Comparison of ENCODE assay signal across 8 mouse cellular contexts in genomic region chr3:145576876-145577275, GRCm38 (mm10). TPM values are rescaled to one million over a fixed set of nuclear protein-coding genes. Genes with fewer than 3 reads are reported as not detected.
A peak's percentile ranks its signal among the peaks of the same experiment; 100 is the strongest.
DNase-seq lines count a peak whose midpoint lies in the region; ATAC-seq and TF ChIP-seq lines count a peak whose summit lies in the region.

No protein-coding gene starts in this region.

- no peak for TF ChIP-seq CTCF in C2C12 (IDR thresholded peaks at IDR 0.05; ENCODE audit: control insufficient read depth, insufficient read depth, insufficient read length)
- no peak for TF ChIP-seq CTCF in liver, postnatal 0 days (IDR thresholded peaks at IDR 0.05; ENCODE audit: low read depth)

- no peaks in the 10 kb centered on the region for H3K27me3 ChIP-seq in heart, embryonic 10.5 days (ENCODE audit: insufficient read depth, poor library complexity, severe bottlenecking)
- H3K27me3 ChIP-seq in C2C12 (ENCODE audit: control insufficient read depth, insufficient read depth, insufficient read length), result no peaks in the 10 kb centered on the region
- no peaks in the 10 kb centered on the region for H3K27me3 ChIP-seq in forebrain, embryonic 16.5 days (replicated peaks; ENCODE audit: control insufficient read depth, insufficient read depth, low read length)
- H3K27me3 ChIP-seq in liver, postnatal 0 days (ENCODE audit: insufficient read depth, low read length), result no peaks in the 10 kb centered on the region

- peaks cover 55% of the 10 kb centered on the region for H3K79me3 ChIP-seq in C2C12 (ENCODE audit: low read depth)

- H3K4me2 ChIP-seq in forebrain, embryonic 16.5 days (ENCODE audit: low read length), result peak overlapping the region; percentile 94
- H3K4me2 ChIP-seq in liver, postnatal 0 days (ENCODE audit: low read depth, low read length), result peak overlapping the region; percentile 91

- no peak for DNase-seq in heart, embryonic 10.5 days (ENCODE audit: low spot score)
- DNase-seq in heart, adult 8-10 months (ENCODE audit: low spot score), result no peak
- peak; percentile 18 for DNase-seq in liver, postnatal 0 days
- DNase-seq in adrenal gland, adult 8-10 months, result no peak
- no peak for DNase-seq in left cerebral cortex, adult 18-20 months (ENCODE audit: low spot score in 2 of 2)
- DNase-seq in frontal cortex, postnatal 36 days (ENCODE audit: low spot score in 2 of 2), result no peak

- peak overlapping the region; percentile 74 for H3K9ac ChIP-seq in forebrain, embryonic 16.5 days (replicated peaks; ENCODE audit: low read depth, low read length)
- peak overlapping the region; percentile 65 for H3K9ac ChIP-seq in liver, postnatal 0 days (replicated peaks)

- no peaks in the 10 kb centered on the region for H3K9me3 ChIP-seq in heart, embryonic 10.5 days
- H3K9me3 ChIP-seq in forebrain, embryonic 16.5 days (ENCODE audit: control insufficient read depth, low read length), result no peaks in the 10 kb centered on the region
- H3K9me3 ChIP-seq in liver, postnatal 0 days (ENCODE audit: low read length), result no peaks in the 10 kb centered on the region

- no peak; the same call in 1 of the 2 replicates for ATAC-seq in forebrain, embryonic 16.5 days
- no peak for ATAC-seq in liver, postnatal 0 days

- peak overlapping the region; percentile 87 for H3ac ChIP-seq in C2C12 (ENCODE audit: control insufficient read depth, insufficient read length, low read depth)

- peak overlapping the region; percentile 85 for H3K27ac ChIP-seq in heart, embryonic 10.5 days
- H3K27ac ChIP-seq in forebrain, embryonic 16.5 days (ENCODE audit: low read length), result no peak overlapping the region
- 0 out of 2 replicates have a peak overlapping the region, but pooled peaks have one; percentile 5 for H3K27ac ChIP-seq in liver, postnatal 0 days (ENCODE audit: low read depth)

- peak overlapping the region; percentile 89 for H3K4me3 ChIP-seq in heart, embryonic 10.5 days
- H3K4me3 ChIP-seq in C2C12 (ENCODE audit: insufficient read depth, poor library complexity, severe bottlenecking), result peak overlapping the region; percentile 80
- peak overlapping the region; percentile 79 for H3K4me3 ChIP-seq in forebrain, embryonic 16.5 days (replicated peaks; ENCODE audit: low read length)
- peak overlapping the region; percentile 62 for H3K4me3 ChIP-seq in liver, postnatal 0 days (ENCODE audit: low read depth, low read length)

- WGBS in heart, embryonic 10.5 days, result 27% methylated on average over 15 of the region's 15 CpGs
- WGBS in forebrain, embryonic 16.5 days, result 27% methylated on average over 15 of the region's 15 CpGs
- 28% methylated on average over 15 of the region's 15 CpGs for WGBS in liver, postnatal 0 days (ENCODE audit: insufficient replicate concordance)

- no peak for TF ChIP-seq EP300 in liver, postnatal 0 days (IDR thresholded peaks at IDR 0.05; ENCODE audit: low read depth)

- H3K4me1 ChIP-seq in heart, embryonic 10.5 days, result peaks cover 12% of the 10 kb centered on the region; the same call in 1 of the 2 replicates
- peaks cover 13% of the 10 kb centered on the region for H3K4me1 ChIP-seq in forebrain, embryonic 16.5 days (replicated peaks; ENCODE audit: control insufficient read depth, insufficient read depth, low read length)
- peaks cover 12% of the 10 kb centered on the region for H3K4me1 ChIP-seq in liver, postnatal 0 days (ENCODE audit: insufficient read depth)

- H3K36me3 ChIP-seq in heart, embryonic 10.5 days, result peaks cover 27% of the 10 kb centered on the region
- H3K36me3 ChIP-seq in C2C12 (ENCODE audit: control insufficient read depth, insufficient read depth), result peaks cover 47% of the 10 kb centered on the region
- peaks cover 10% of the 10 kb centered on the region for H3K36me3 ChIP-seq in forebrain, embryonic 16.5 days (ENCODE audit: control insufficient read depth, insufficient read depth)
- peaks cover 11% of the 10 kb centered on the region for H3K36me3 ChIP-seq in liver, postnatal 0 days (replicated peaks; ENCODE audit: insufficient read depth, low read length)

- peaks cover 59% of the 10 kb centered on the region for H3K79me2 ChIP-seq in C2C12 (ENCODE audit: control insufficient read depth, insufficient read depth)

TF ChIP-seq in C2C12, 6 proteins besides CTCF, POLR2A, EP300 and RAD21:
- TF ChIP-seq CEBPB (IDR thresholded peaks at IDR 0.05; ENCODE audit: low read depth) (no peak), FOSL1 (IDR thresholded peaks at IDR 0.05; ENCODE audit: insufficient read depth, low read length, poor library complexity, severe bottlenecking) (no peak), MYOG (IDR thresholded peaks at IDR 0.05; ENCODE audit: control insufficient read depth, extremely low read depth, insufficient read length) (no peak), MYOD1 (IDR thresholded peaks at IDR 0.05; ENCODE audit: control insufficient read depth, insufficient read length, low read depth) (no peak), USF1 (IDR thresholded peaks at IDR 0.05; ENCODE audit: low read depth) (no peak), MAX (IDR thresholded peaks at IDR 0.05) (no peak)
TF ChIP-seq in C2C12: peak in this region for 0.

RNA-seq across cellular contexts. Expression of gene Znhit6, which starts 0.9 kb away (rescaled TPM):
- 30.5 and 40.9 TPM in 2 replicates for polyA plus RNA-seq in heart, embryonic 10.5 days (2016; fragmentation: Nextera tagmentation; extraction: Ambion mirVana)
- 10 to 100 TPM; 12.3 to 18.3 (median 13.4) TPM for total RNA-seq in heart, adult 8-10 months (2022)
- 26.9 TPM for polyA plus RNA-seq in C2C12 (2012; fragmentation: generic; extraction: Trizol)
- 27.6 and 30.1 TPM in 2 replicates for polyA plus RNA-seq in forebrain, embryonic 16.5 days (2015; fragmentation: Nextera tagmentation; extraction: Ambion mirVana)
- 11.3 and 12.4 TPM in 2 replicates for polyA plus RNA-seq in liver, postnatal 0 days (2015; fragmentation: Nextera tagmentation; extraction: Ambion mirVana)
- total RNA-seq in adrenal gland, adult 8-10 months (2022), result 10 to 100 TPM; 14.5 to 24.9 (median 18.2) TPM
- 10 to 100 TPM; 15.6 to 16.6 TPM for total RNA-seq in left cerebral cortex, adult 18-20 months (2021)
